Mouse (Mus musculus): Measurements from ENCODE around the gene Rab42. TPM values are rescaled to one million over a fixed set of nuclear protein-coding genes. Genes with fewer than 3 reads are reported as not detected.
"Not testable (repeated sequence)": the region's sequence is repeated elsewhere in the genome, so short reads cannot be mapped to it uniquely, and the experiment has no call there.

The Rab42 gene
- total RNA-seq, 1 experiment from 2014 or later, result not detected

DNA sequence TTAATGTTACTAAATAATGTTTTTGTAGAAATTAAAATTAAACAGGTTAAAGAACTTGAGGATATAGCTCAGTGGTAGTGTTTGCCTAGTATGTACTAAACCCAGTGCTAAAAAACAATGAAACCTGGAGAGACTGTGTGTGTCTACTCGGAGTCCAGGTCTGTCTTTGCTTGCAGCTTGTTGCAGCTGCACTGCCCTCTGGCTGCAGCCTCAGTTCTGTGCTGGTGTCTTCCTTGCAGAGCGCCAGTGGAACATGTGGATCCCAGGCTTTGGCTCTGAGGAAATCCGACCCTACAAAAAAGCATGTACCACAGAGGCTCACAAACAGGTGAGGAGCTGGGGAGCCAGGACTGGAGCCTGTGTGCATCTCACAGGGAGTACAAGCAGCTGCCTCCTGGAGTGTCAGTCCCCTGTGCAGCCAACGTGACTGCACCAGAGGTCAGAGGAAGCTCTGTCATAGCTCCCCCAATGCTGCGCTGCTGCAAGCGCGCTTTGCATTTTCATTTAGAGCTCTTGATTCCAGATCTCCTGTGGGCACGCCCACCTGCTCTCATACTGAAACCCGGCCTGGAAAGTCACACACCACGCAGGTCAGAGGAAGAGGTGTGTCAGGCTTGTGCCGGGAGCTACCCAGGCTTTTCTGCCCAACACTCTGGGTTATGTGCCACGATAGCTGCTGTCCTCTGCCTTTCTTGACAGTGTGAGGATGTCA is 11.4 kb downstream of the Rab42 start:
- ATAC-seq (replicated peaks; ENCODE audit: insufficient number of reproducible peaks, low FRiP score, low TSS enrichment, poor library complexity, severe bottlenecking), result no peak

DNA sequence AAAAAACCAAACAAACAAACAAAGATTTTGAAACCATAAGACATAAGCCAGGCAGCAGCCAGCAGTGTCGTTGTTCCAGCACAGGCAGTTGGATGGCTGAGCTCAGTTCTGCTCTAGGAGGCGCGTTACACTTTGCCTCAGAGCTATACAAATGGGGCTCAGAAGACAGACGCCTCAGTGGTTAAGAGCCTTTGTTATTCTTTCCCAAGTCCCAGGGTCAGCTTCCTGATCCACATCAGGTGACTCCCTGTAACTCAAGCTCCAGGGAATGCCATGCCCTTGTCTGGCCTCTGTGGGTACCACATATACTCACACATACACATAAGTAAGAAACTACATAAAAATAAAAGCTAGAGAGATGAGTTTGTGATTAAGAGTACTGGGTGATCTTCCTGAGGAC is 12.1 kb downstream of the Rab42 start:
- no peak for ATAC-seq (replicated peaks; ENCODE audit: insufficient number of reproducible peaks, low FRiP score, low TSS enrichment, poor library complexity, severe bottlenecking)

DNA sequence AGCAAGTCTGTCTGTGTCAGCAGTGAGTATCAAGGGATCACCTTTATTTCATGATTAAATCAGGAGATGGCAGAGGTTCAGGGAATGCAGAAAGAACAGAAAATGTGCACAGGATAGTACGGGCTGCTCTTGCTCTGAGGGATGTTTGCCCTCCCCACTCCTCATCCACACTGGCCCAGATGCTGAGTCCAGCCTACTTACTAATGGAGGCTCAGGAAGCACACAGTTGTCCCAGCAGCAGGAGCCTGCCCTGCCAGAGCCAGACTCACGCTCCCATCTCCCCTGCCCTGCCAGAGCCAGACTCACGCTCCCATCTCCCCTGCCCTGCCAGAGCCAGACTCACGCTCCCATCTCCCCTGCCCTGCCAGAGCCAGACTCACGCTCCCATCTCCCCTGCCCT is 14.3 kb downstream of the Rab42 start:
- ATAC-seq (replicated peaks; ENCODE audit: insufficient number of reproducible peaks, low FRiP score, low TSS enrichment, poor library complexity, severe bottlenecking), result not testable (repeated sequence)

DNA sequence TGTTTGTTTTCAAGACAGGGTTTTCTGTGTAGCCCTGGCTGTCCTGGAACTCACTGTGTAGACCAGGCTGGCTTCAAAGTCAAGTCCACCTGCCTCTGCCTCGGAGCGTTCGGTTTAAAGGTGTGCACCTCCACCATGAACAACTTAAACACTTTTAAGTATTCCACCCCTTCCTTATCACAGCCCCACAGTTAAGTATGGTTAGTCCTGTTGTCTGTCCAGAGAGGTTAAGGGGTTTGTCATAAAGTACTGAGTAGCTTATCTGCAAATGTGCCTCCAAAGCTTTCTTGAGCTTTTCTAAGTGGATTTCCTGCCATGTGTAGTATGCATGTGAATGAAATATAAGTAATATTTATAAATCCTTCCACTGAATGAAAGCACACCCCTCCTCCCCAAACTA is 27.2 kb downstream of the Rab42 start:
- ATAC-seq (replicated peaks; ENCODE audit: insufficient number of reproducible peaks, low FRiP score, low TSS enrichment, poor library complexity, severe bottlenecking), result no peak

DNA sequence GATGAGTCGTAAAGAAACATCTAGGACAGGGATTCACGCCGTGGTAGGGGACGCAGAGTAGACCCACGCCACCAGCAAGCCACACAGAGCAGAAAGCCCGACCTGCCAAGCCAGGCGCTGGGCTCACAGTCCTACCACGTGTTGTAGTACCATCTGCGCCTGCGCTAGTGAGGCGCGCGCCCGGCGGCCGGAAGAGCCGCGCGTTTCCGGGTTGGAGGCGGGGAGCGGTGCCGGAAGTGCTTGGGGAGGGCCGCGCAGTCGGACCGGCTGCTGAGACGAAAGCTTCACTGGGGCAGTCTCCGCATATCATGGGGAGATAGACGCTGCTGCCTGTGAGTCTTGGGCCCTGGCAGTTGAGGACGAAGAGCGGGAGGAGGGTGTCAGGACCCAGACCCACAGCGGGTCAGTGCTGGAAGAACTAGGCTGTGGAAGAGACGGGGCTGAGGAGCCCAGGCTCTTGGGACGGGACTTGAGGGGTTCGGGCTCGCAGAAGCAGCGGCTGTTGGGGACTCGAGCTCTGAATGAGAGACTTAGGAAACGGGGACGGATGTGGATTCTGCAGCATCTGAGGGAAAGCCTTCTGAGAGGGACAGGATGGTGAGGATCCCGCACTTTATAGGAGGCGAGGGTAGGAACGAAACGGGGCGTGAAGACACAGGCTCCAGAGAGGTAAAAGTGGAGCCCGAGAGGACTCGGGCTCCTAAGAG is 28.9 kb downstream of the Rab42 start, which contains the start of gene Taf12:
Gene Taf12 (plus strand): TSS at position 220 of the 707 bp plus-strand sequence.
- peak; percentile 74 for ATAC-seq (replicated peaks; ENCODE audit: insufficient number of reproducible peaks, low FRiP score, low TSS enrichment, poor library complexity, severe bottlenecking)

DNA sequence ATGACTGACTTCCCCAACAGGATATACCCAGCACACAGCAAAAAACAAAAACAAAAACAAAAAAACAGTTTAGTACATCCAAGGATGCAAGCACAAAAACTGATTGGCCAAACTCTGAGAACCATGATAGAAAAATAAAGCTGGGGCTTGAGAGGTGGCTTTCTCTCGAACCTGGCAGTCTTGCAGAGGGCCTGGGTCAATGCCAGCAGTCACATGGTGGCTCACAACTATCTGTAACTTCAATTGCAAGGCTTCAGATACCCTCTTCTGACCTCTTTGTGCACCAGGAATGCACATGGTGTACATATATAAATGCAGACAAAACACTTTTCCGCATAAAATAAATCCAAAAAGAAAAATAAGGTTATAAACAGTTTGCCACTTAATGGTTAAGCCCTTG is 30.0 kb downstream of the Rab42 start:
- no peak for ATAC-seq (replicated peaks; ENCODE audit: insufficient number of reproducible peaks, low FRiP score, low TSS enrichment, poor library complexity, severe bottlenecking)

DNA sequence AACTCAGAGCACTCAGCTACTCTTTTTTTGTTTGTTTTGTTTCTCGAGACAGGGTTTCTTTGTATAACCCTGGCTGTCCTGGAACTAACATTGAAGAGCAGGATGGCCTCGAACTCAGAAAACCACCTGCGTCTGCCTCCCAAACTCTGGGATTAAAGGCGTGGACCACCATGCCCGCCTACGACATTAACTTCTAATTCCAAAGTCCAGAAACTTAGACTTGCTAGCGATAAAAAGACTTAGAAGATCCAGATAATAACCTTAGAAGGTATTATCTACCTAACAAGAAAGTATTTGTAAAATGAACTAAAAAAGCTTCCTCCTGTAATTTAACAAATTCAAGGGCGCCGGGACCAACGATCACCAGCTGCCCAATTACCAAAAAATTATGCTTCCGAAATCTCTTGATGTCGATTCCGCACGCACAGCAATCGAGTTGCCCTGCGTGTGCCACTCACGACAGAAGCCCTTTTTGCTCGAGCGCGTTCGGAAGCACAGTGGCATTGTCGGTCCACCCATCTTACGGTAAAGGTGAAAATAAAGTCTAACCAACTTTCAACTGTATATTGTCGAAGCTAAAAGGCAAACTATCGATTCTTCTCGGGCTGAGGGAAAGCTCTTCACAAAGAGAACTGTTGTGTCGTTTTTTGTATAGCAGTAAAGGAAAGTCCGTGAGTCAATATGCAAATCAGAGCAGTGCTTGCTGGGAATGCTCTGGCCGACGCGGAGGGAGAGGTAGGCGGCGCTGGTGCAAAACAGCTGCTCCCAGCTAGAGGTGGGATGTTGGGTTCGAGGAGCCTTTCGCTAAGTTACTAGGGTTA is 33.2 kb downstream of the Rab42 start:
- peak; percentile 81 for ATAC-seq (replicated peaks; ENCODE audit: insufficient number of reproducible peaks, low FRiP score, low TSS enrichment, poor library complexity, severe bottlenecking)

DNA sequence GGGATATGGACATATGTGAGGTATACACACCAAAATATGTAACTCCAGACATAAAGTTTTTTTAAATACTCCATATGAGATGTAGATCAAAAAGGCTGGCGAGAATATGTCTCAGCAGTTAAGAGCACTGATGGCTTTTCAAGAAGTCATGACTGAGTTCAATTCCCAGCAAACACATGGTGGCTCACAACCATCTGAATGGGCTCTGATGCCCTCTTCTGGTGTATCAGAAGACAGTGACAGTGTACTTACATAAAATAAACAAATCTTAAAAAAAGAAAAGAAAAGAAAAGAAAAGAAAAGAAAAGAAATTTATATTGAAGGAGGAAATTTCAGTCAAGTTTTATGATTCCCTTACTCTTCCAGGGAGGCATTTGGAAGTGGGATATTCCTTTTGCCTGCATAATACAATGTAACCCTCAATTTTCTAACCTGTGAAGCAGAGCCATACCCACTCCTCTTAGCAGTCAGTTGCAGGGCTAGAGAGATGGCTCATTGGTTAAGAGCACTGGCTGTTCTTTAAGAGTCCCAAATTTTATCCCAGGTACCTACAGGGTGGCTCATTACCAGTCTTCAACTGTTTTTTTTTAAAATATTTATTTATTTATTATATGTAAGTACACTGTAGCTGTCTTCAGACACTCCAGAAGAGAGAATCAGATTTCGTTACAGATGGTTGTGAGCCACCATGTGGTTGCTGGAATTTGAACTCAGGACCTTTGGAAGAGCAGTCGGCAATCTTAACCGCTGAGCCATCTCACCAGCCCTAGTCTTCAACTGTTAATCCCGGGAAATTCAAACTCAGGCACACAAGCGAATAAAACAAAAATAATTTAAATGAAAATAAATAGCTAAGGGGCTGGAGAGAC is 34.1 kb downstream of the Rab42 start:
- no peak for ATAC-seq (replicated peaks; ENCODE audit: insufficient number of reproducible peaks, low FRiP score, low TSS enrichment, poor library complexity, severe bottlenecking)

DNA sequence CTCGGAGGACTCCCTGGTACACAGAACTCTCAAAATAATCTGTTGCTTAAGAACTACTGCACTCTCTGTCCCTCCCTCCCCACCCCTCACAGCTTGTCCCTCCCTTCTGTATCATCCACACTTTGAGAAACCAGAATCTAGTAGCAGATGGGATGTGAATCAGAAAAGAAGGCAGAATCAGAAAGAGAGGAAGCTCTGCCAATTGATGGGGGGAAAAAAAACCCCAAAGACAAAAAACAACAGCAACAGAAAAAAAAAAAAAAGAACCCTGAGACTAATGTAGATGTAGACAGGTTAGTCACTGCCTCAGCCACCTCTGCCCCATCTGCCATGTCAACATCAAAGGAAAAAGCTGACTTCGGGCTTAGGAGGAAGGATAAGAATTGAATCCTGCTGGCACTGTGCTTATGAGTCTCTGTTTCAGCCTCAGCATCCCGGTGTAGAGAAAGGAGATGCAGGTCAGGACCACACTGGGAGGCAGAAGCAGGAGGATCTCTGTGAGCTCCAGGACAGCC is 36.3 kb downstream of the Rab42 start:
- no peak for ATAC-seq (replicated peaks; ENCODE audit: insufficient number of reproducible peaks, low FRiP score, low TSS enrichment, poor library complexity, severe bottlenecking)

DNA sequence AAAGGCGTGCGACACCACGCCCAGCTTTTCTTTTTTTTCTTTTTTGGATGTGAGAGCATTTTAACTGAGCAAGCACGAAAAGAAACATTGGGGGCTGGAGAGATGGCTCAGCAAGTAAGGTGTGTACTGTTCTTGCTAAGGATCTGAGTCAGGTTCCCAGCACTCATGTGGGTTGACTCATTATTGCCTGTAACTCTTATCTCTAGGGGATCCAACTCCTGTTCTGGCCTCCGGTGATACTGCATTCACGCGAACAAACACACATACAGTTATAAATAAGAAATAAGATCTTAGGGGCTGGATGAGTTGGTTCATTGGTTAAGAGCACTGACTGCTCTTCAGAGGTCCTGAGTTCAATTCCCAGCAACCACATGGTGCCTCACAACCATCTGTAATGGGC is 39.9 kb downstream of the Rab42 start:
- ATAC-seq (replicated peaks; ENCODE audit: insufficient number of reproducible peaks, low FRiP score, low TSS enrichment, poor library complexity, severe bottlenecking), result no peak

DNA sequence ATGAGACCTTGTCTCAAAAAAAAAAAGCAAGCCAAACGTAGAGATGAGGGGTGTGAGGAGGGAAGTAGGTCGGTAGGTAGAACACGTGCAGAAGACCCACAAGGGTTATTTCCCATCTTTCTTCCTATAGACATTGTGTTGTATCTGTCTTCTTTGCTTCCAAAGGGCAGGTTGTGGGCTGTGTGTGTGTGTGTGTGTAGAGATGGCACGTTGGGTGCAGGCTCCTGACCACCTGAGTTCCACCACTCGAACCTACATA is 40.9 kb downstream of the Rab42 start:
- ATAC-seq (replicated peaks; ENCODE audit: insufficient number of reproducible peaks, low FRiP score, low TSS enrichment, poor library complexity, severe bottlenecking), result no peak

DNA sequence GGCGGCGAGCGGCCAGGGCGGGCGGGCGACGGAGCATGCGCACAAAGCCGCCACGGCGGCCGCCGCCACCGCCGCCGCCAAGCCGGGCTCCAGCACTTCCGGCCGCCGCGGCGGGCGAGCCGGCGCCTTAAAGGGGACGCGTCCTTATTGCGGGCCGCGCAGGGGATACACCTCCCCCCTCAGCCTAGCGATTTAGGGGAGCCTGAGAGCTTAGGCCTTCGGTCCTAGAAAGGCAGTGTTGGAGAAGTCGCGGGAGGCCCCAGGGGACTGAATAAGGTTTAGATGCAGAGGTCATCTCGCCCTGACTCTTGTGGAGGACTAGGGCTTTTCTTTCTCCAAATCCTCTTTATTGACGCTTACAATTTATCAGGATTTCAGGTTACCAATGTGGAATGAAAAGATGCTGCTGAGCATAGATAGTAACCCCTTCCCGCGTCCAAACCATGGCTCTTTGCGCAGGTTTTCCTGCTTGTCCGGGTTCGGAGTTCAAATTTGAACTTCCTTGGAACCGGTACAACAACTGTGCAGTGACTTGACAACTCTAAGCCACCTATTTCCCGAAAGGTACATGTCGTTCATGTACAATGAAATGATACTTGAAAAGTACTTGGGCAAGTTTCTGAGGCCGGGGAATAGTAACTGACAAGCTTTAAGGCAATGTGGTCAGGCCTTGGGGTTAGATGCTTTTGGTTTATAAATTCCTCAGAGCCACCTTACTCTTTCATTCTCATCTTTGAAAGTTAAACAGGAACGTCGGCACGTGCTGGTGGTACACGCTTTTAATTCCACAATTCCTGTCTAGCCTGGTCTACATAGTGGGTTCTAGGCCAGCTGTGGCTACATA is 41.4 kb downstream of the Rab42 start, which contains the start of gene Gmeb1:
Gene Gmeb1 (minus strand): TSS at position 89 of the 844 bp plus-strand sequence.
- peak; percentile 54 for ATAC-seq (replicated peaks; ENCODE audit: insufficient number of reproducible peaks, low FRiP score, low TSS enrichment, poor library complexity, severe bottlenecking)

DNA sequence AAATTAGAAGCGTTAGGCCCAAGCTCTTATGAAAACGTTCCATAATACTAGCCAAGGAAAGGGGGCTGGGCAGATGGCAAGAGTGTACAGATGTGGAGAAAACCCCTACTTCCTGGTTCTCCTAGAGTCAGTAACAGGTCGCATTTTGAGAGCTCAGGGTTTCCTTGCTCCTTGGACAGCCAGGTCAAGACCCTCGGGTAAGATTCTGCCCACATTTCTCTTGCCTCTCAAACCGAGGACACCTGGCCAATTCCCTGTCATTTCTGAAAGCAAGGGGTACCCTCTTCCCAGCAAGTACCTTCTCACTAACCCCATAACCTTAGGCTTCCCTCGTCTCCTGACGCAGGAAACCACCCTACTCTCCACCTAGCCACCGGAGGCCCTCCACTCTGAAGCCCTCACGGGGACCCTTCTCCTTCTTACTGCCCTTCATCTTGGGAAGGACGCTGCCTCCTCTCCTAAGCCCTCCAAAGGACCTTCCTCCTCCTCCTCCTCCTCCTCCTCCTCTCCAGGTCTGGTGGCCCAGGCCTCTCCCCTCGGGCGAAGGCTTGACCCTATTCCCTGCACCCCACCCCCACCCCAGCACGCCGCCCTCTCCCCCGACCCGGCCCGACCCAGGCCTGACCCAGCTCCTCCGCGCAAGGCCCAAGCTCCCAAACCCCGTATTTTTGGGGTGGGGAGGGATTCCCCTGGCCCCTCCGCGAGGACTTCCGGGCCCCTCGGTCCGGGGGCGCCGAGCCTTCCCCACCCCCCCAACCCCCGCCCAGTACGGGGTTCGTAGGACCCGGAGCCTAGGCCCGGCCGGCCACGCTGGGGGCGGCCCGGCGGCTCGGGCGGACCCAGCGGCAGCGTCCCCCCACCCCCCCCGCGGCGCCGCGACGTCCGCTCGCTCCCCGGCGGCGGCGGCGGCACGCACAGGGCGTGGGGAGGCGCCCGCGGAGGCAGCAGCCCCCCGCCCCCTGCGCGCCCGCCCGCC is 42.5 kb downstream of the Rab42 start:
- peak; percentile 23; the same call in 1 of the 2 replicates for ATAC-seq (replicated peaks; ENCODE audit: insufficient number of reproducible peaks, low FRiP score, low TSS enrichment, poor library complexity, severe bottlenecking)

DNA sequence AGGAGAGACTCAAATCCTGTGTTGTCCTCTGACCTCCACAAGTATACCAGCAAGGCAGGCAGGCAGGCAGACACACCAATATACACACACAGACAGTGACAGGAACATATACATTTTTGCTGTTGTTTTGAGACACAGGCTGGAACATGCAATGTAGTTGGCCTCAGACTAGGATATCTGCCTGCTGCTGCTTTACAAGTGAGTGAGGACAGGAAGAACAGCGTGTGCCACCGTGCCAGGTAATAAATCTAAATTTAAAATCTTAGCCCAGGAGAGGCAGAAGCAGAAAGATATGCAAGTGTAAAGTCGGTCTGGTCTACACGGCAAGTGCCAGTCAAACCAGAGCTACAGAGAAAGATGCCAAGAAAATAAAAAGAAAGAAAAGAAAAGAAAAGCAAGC is 43.9 kb downstream of the Rab42 start:
- ATAC-seq (replicated peaks; ENCODE audit: insufficient number of reproducible peaks, low FRiP score, low TSS enrichment, poor library complexity, severe bottlenecking), result no peak

DNA sequence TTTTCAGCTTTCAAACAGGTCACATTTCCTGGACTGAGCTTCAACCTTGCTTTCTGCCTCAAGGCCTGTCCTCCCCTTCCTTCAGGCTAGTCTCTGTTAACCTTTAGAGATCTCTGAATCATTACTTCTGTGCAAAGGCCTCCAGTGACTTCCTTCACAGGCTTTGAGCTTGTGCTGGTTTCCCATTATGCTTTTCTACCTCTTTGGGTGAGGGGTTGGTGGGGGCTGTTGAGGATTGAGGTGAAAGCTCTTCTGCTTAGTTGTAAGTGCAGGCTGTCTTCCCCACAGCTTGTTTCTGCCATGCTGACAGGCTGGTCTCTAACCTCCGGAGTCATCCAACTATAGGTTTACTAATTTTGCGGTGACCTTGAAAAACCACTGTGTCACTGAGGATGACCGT is 46.8 kb downstream of the Rab42 start:
- no peak for ATAC-seq (replicated peaks; ENCODE audit: insufficient number of reproducible peaks, low FRiP score, low TSS enrichment, poor library complexity, severe bottlenecking)

DNA sequence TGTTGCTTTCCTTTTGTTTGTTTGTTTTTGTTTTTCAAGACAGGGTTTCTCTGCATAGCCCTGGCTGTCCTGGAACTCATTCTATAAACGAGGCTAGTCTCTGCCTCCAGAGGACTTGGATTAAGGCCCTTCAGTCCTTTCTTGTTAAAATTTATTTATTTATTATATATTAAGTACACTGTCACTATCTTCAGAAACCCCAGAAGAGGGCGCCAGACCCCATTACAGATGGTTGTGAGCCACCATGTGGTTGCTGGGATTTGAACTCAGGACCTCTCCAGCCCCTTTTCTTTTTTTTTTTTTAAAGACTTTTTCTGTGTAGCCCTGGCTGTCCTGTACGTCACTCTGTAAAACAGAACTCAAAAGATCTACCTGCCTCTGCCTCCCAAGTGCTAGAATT is 48.2 kb downstream of the Rab42 start:
- no peak for ATAC-seq (replicated peaks; ENCODE audit: insufficient number of reproducible peaks, low FRiP score, low TSS enrichment, poor library complexity, severe bottlenecking)

DNA sequence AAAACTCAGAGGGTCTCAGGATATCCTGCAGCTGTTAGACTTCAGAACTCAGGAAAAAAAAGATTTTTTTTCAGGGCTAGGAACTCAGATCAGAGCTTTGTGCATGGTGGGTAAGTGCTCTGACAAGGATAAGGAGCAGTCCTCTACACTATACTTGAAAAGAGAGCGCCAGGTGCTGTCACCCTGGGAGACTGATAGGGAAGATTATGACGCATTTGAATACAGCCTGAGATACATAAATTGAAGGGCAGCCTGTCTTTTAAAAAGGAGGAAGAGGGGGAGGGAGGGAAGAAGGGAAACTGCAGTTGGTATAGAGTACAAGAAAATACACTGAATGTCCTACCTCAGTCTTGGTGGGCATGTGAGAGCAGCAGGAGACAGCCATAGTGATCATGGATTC is 49.6 kb downstream of the Rab42 start:
- ATAC-seq (replicated peaks; ENCODE audit: insufficient number of reproducible peaks, low FRiP score, low TSS enrichment, poor library complexity, severe bottlenecking), result no peak
